Mouse (Mus musculus) heart, embryonic 15.5 days (tissue): ENCODE measurements around the gene Baiap2l1. TPM values are rescaled to one million over a fixed set of nuclear protein-coding genes. Genes with fewer than 3 reads are reported as not detected.

ENCODE experiments used
- ATAC-seq: fragments of 200-750 bp; cut with Nextera tagmentation; replicated peaks from 2 replicates; pipeline ENCODE4 v1.8.0; 2017; ENCODE audit warnings: low read depth, moderate TSS enrichment; ENCODE audit not compliant: insufficient number of reproducible peaks, insufficient read depth, low FRiP score
- H3K27ac ChIP-seq: fragments of 300-500 bp; sonication (generic); 2 replicates; pipeline ENCODE4 v1.5.1; 2015; ENCODE audit warnings: mild to moderate bottlenecking, inconsistent platforms
- H3K27me3 ChIP-seq: fragments of 300-500 bp; sonication (generic); 2 replicates; pipeline ENCODE4 v1.6.1; 2015; ENCODE audit warnings: inconsistent platforms
- H3K36me3 ChIP-seq: fragments of 300-500 bp; sonication (generic); 2 replicates; pipeline ENCODE4 v1.6.1; 2015; ENCODE audit warnings: mild to moderate bottlenecking, inconsistent platforms
- H3K4me1 ChIP-seq: fragments of 300-500 bp; sonication (generic); replicated peaks from 2 replicates; pipeline ENCODE4 v1.6.1; 2015; ENCODE audit warnings: inconsistent platforms
- H3K4me2 ChIP-seq: fragments of 300-500 bp; sonication (generic); 2 replicates; pipeline ENCODE4 v1.6.1; 2015; ENCODE audit warnings: inconsistent platforms, mild to moderate bottlenecking, moderate library complexity
- H3K4me3 ChIP-seq: fragments of 300-500 bp; sonication (generic); 2 replicates; pipeline ENCODE4 v1.5.1; 2015; ENCODE audit warnings: mild to moderate bottlenecking, inconsistent platforms
- H3K9ac ChIP-seq: fragments of 300-500 bp; sonication (generic); 2 replicates; pipeline ENCODE4 v1.6.1; 2015; ENCODE audit warnings: mild to moderate bottlenecking, inconsistent platforms
- H3K9me3 ChIP-seq: fragments of 300-500 bp; sonication (generic); replicated peaks from 2 replicates; pipeline ENCODE4 v1.6.1; 2016; ENCODE audit warnings: inconsistent platforms
- WGBS: fragments of 180-500 bp; shearing (Covaris S2); methylation state at CpG from one replicate; pipeline ENCODE4 v1.1.7; 2015; ENCODE audit warnings: mixed read lengths; 5-methylcytosine and 5-hydroxymethylcytosine counted together
- polyA plus RNA-seq: library from polyadenylated mRNA; unstranded; fragments of >200 nt; fragmentation: Nextera tagmentation; extraction: Ambion mirVana; gene quantifications from 2 replicates; pipeline ENCODE4 v1.2.1, GENCODE M21; 2015

The Baiap2l1 gene
- polyA plus RNA-seq = 10.8 and 11.4 TPM in 2 replicates

DNA sequence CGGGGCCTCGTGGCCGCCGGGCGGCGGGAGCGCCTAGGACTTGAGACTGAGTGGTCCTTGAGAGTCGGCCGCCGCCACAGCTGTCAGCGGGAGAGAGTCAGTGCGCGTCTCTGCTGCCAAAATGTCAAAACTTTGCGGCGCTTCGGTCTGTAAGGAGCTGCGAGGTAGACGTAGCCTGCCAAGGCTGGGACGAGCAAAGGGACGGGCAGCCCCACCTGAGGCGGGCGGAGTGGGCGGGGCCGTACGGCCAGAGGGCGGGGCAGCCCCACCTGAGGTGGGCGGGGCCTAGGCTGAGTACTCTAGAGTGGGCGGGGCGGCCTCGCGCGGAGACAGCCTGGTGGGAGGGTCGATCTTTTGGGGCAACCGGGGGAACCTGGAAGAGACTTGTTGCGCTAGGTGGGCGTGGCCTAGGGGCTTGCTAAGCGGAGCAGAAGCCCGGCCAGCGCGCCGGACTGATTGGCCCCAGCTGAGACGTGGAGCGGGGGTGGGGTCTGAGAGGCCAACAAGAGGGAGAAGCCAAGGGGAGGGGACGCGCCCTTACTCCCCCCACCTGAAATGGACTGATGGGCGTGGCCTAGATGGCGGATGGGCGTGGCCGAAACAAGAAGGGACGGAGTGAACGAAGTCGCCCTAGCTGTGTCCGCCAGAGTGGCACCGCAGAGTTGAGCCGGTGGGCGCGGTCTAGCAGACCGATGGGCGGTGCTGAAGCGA is at the start of gene Baiap2l1:
Gene Baiap2l1 (minus strand): TSS at position 232 of the 711 bp plus-strand sequence.
- peak; percentile 94 for ATAC-seq
- peak within 1 kb of the TSS; percentile 64 for H3K4me3 ChIP-seq
- H3K9me3 ChIP-seq = no peaks in the 10 kb centered on the region
- peak within 1 kb of the TSS; percentile 67 for H3K9ac ChIP-seq
- H3K4me2 ChIP-seq = peak within 1 kb of the TSS; percentile 74
- under 1% methylated on average over 60 of the region's 60 CpGs for WGBS
- H3K4me1 ChIP-seq = peaks cover 11% of the 10 kb centered on the region
- no peaks in the 10 kb centered on the region for H3K36me3 ChIP-seq
- peak within 1 kb of the TSS; percentile 86 for H3K27ac ChIP-seq
- no peaks in the 10 kb centered on the region for H3K27me3 ChIP-seq

DNA sequence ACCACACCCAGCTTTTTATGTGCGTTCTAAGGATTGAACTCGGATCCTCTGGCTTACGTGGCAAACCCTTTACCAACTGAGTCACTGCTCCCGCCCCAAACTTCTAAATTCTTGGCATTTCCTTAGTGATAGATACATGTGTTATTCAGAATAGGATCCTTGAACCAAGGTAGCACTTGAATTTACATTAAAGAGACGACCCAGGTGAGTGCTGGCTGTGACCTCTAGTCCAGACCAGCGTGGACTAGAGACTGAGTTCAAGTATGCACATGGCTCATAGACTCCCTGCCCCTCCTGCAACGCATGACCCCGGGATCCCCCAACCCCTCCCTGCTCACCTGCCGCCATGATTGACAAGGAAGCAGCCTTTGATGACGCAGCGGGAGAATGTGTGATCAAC is 48.3 kb upstream of the Baiap2l1 start:
- Histone ChIP-seq H3K27me3 (no peaks in the 10 kb centered on the region), H3K9me3 (no peaks in the 10 kb centered on the region), H3K4me2 (no peak overlapping the region), H3K9ac (no peak overlapping the region), H3K4me1 (no peaks in the 10 kb centered on the region), H3K4me3 (no peak overlapping the region), H3K36me3 (no peaks in the 10 kb centered on the region), H3K27ac (no peak overlapping the region)
- no peak for ATAC-seq
- WGBS = 84% methylated on average over 11 of the region's 11 CpGs

DNA sequence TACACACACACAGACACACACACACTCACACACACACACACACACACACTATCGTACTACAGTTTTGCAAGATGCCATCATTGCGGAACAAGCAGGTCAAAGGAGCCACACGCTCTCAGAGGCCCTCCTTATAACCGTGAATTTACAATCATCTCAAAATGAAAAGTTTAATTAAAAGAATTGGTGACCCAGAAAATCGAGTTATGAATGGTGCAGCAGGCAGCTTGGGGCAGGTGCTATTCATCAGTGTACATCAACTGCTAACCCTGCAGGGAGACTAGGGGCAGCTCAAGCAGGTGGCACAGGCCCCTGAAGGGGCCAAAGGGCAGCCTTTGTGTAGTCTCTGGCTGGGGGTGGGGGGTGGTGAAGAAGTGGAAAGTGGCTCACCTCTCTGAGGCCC is 42.9 kb upstream of the Baiap2l1 start:
- 80% methylated on average over 5 of the region's 5 CpGs for WGBS
- Histone ChIP-seq H3K27me3 (no peaks in the 10 kb centered on the region), H3K9ac (no peak overlapping the region), H3K4me1 (no peaks in the 10 kb centered on the region), H3K36me3 (no peaks in the 10 kb centered on the region), H3K4me2 (no peak overlapping the region), H3K9me3 (no peaks in the 10 kb centered on the region), H3K4me3 (no peak overlapping the region), H3K27ac (no peak overlapping the region)
- no peak for ATAC-seq

DNA sequence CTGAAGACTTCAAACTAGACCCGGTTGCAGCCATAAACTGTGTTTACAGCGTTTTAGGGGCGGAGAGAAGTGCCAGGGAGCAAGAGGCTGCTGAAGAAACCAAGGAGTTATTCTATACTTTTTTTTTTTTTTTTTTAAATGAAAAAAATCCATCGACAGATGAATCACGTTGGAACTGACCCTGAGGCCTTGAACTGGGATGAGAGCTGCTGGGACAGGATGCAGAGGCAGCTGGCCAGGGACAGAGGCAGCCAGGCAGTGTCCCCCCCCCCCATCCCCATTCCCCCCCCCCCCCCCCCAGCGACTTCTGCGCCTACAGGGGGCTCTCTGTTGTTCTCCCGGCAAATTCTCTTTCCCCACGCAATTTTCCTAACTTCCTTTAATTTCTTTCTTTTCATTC is 39.7 kb upstream of the Baiap2l1 start:
- Histone ChIP-seq H3K4me2 (no peak overlapping the region), H3K9ac (no peak overlapping the region), H3K27ac (no peak overlapping the region), H3K27me3 (no peaks in the 10 kb centered on the region), H3K36me3 (no peaks in the 10 kb centered on the region), H3K4me3 (no peak overlapping the region), H3K9me3 (no peaks in the 10 kb centered on the region), H3K4me1 (no peaks in the 10 kb centered on the region)
- WGBS = 31% methylated on average over 5 of the region's 9 CpGs
- ATAC-seq = no peak

DNA sequence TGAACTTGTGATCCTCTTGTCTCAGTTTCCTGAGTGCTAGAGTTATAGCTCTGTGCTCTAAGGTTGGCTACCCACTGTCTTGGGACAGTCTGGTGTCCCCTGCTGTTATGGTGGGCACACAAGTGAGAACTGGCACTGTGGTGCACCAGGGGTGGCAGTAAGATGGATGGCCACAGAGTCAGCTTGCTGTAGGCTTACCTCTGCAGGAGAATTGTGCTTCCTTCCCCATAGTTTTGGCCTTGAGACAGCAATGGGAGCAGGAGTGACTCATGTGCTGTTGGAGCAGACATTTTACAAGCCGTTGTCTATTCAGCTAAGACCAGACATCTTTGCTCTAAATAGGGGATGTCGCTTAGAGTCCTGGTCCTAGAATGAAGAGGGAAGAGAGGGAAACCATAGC is 36.2 kb upstream of the Baiap2l1 start:
- no peaks in the 10 kb centered on the region for H3K36me3 ChIP-seq
- no peak overlapping the region for H3K9ac ChIP-seq
- H3K4me2 ChIP-seq = no peak overlapping the region
- H3K27me3 ChIP-seq = no peaks in the 10 kb centered on the region
- no peak for ATAC-seq
- WGBS = 77% methylated on average over 2 of the region's 2 CpGs
- no peak overlapping the region for H3K4me3 ChIP-seq
- no peaks in the 10 kb centered on the region for H3K9me3 ChIP-seq
- H3K27ac ChIP-seq = no peak overlapping the region
- H3K4me1 ChIP-seq = no peaks in the 10 kb centered on the region

DNA sequence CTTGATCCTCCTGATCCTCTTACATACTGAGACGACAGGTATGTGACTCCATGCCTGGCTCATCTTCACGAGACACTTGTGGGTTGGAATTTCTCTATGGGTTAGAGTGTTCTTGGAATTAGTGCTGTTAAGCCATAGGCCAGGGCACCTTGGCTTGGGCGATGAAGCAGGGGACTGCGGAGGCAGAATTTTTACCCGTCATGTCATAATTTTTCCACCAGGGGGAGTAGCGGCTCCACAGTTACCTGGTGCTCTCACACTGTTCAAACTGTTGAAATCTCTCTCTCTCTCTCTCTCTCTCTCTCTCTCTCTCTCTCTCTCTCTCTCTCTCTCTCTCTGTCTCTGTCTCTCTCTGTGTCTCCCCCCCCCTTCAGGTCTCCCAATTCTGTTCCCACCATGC is 29.9 kb upstream of the Baiap2l1 start:
- Histone ChIP-seq H3K4me3 (no peak overlapping the region), H3K4me1 (no peaks in the 10 kb centered on the region), H3K4me2 (no peak overlapping the region), H3K9me3 (no peaks in the 10 kb centered on the region; the same call in 1 of the 2 replicates), H3K9ac (no peak overlapping the region), H3K27ac (no peak overlapping the region), H3K27me3 (no peaks in the 10 kb centered on the region), H3K36me3 (no peaks in the 10 kb centered on the region)
- ATAC-seq = no peak
- WGBS = 10% methylated on average over 6 of the region's 6 CpGs

DNA sequence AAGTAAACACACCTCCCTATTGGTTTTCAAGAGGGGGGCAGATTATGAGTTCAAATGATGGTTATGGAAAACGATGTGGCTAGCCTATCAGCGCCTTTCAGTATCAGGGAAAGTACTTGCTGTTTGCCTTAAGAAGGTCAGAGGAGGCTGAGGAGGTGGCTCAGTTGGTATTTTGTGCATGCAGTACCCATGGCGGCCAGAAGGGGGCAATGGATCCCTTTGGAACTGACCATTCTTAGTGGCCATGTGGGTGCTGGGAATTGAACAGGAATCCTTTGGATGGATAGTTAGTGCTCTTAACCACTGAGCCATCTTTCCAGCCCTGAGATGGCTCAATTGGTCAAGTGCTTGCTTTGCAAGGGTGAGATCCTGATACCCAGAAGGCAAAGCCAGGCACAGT is 26.0 kb upstream of the Baiap2l1 start:
- ATAC-seq = no peak
- Histone ChIP-seq H3K4me3 (no peak overlapping the region), H3K27ac (no peak overlapping the region), H3K9me3 (no peaks in the 10 kb centered on the region; the same call in 1 of the 2 replicates), H3K4me1 (no peaks in the 10 kb centered on the region), H3K4me2 (no peak overlapping the region), H3K36me3 (no peaks in the 10 kb centered on the region), H3K27me3 (no peaks in the 10 kb centered on the region), H3K9ac (no peak overlapping the region)
- WGBS = 58% methylated on average over 3 of the region's 3 CpGs

DNA sequence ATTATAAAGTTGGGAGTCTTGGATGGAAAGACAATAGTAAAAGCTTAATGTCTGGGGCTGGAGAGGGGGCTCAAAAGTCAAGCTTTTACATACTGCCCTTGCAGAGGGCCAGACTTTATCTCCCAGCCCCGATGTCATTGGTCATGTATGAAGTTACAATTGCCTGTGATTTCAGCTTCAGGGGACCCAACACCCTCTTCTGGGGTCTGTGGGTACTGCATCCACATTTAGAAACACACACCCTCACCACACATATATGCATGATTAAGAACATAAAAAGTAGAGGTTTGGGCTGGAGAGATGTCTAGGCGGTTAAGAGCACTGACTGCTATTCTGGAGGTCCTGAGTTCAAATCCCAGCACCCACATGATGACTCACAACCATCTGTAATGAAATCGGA is 23.9 kb upstream of the Baiap2l1 start:
- Histone ChIP-seq H3K27me3 (no peaks in the 10 kb centered on the region), H3K9me3 (no peaks in the 10 kb centered on the region; the same call in 1 of the 2 replicates), H3K4me3 (no peak overlapping the region), H3K4me2 (no peak overlapping the region), H3K27ac (no peak overlapping the region), H3K4me1 (no peaks in the 10 kb centered on the region), H3K36me3 (no peaks in the 10 kb centered on the region), H3K9ac (no peak overlapping the region)
- ATAC-seq = no peak
- WGBS = 78% methylated on average over 3 of the region's 3 CpGs

DNA sequence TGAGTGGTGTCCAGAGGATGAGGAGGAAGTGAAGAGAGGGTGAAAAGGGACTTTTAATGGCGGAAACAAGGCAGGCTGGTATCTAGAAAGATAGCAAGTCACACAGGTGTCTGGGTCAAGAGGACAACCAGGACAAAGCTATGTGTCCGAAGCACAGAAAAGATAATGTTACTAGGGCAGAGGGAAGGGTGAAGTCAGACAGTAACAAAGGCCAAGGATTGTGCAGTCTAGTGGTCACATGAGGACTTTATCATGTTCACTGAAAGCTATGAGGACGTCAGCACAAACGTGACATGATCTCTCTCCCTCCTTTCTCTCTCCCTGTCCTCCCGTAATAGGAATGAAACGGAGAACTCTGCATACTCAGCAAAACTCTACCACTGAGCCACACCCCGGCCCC is 22.8 kb upstream of the Baiap2l1 start:
- no peaks in the 10 kb centered on the region for H3K27me3 ChIP-seq
- WGBS = 49% methylated on average over 7 of the region's 7 CpGs
- H3K27ac ChIP-seq = no peak overlapping the region
- no peaks in the 10 kb centered on the region; the same call in 1 of the 2 replicates for H3K9me3 ChIP-seq
- H3K4me2 ChIP-seq = no peak overlapping the region
- no peaks in the 10 kb centered on the region for H3K36me3 ChIP-seq
- no peak overlapping the region for H3K4me3 ChIP-seq
- H3K4me1 ChIP-seq = no peaks in the 10 kb centered on the region
- ATAC-seq = no peak
- no peak overlapping the region for H3K9ac ChIP-seq

DNA sequence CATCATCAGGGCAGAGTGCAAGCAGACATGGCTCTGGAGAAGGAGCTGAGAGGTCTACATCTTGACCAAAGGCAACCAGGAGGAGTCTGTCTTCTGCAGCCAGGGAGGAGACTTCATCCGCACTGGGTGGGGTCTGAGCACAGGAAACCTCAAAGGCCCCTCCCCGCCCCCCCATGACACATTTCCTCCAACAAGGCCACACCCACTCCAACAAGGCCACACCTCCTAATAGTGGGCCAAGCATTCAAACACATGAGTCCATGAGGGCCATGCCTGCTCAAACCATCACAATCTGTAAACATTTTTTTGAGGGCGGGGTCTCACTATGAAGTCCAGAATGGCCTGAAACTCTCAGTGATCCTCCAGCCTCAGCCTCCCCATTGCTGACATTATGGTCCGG is 21.5 kb upstream of the Baiap2l1 start:
- H3K9ac ChIP-seq = no peak overlapping the region
- H3K4me2 ChIP-seq = no peak overlapping the region
- H3K9me3 ChIP-seq = no peaks in the 10 kb centered on the region; the same call in 1 of the 2 replicates
- H3K36me3 ChIP-seq = no peaks in the 10 kb centered on the region
- no peaks in the 10 kb centered on the region for H3K4me1 ChIP-seq
- no peaks in the 10 kb centered on the region for H3K27me3 ChIP-seq
- ATAC-seq = no peak
- no peak overlapping the region for H3K27ac ChIP-seq
- 88% methylated on average over 4 of the region's 4 CpGs for WGBS
- no peak overlapping the region for H3K4me3 ChIP-seq

DNA sequence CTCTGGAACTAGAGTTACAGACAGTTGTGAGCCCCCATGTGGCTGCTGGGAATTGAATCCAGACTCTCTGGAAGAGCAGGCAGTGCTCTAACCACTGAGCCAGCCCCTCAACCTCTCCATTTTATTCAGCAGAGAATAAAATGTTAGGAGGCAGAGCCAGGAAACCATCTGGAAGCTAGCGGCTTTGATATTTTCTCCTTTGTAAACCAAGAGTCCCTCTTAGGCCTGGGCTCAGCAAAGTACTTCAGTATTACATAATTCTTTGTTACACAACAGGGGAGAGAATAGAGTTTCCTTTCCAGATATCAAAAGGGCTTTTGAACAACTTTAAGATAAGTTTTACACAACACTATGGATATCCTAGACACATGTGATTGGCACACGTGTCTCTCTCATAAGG is 15.0 kb upstream of the Baiap2l1 start:
- WGBS = 72% methylated on average over 2 of the region's 2 CpGs
- Histone ChIP-seq H3K27me3 (no peaks in the 10 kb centered on the region), H3K4me3 (no peak overlapping the region), H3K4me2 (no peak overlapping the region), H3K27ac (no peak overlapping the region), H3K9me3 (no peaks in the 10 kb centered on the region), H3K9ac (no peak overlapping the region), H3K4me1 (no peaks in the 10 kb centered on the region), H3K36me3 (no peaks in the 10 kb centered on the region)
- no peak for ATAC-seq

DNA sequence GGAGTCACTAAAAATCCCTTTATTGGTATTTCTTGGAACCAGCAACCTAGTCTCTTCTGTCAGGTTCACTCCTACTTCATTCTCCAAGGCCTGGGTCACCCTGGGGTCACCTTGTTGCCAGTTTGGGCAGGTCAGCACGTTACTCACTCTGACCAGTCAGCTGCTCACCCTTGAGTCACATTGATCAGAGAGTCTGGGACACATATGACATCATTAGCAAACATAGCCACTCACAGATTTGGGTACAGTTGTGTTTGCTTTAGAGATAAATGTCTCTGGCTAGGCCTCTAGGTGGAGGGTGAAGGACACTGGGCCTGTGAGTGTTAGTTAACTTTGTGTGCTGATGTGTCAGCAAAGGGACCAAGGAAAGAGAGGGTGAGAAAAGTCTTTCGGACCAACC is 14.3 kb upstream of the Baiap2l1 start:
- Histone ChIP-seq H3K36me3 (no peaks in the 10 kb centered on the region), H3K27me3 (no peaks in the 10 kb centered on the region), H3K9me3 (no peaks in the 10 kb centered on the region), H3K9ac (no peak overlapping the region), H3K4me3 (no peak overlapping the region), H3K27ac (no peak overlapping the region), H3K4me1 (no peaks in the 10 kb centered on the region), H3K4me2 (no peak overlapping the region)
- WGBS = 29% methylated on average over 2 of the region's 2 CpGs
- no peak for ATAC-seq
